Mouse (Mus musculus) urinary bladder, postnatal 36 days (tissue): ENCODE results near the gene Eef1a1.
"Not testable (repeated sequence)": the region's sequence is repeated elsewhere in the genome, so short reads cannot be mapped to it uniquely, and the experiment has no call there.

ENCODE experiments used
- DNase-seq, 2 experiments: peaks; one replicate each; pipeline ENCODE4 v3.0.0; 2022; ENCODE audit warnings: low spot score in 2 of 2, mixed read lengths in 1 of 2

The Eef1a1 gene

DNA sequence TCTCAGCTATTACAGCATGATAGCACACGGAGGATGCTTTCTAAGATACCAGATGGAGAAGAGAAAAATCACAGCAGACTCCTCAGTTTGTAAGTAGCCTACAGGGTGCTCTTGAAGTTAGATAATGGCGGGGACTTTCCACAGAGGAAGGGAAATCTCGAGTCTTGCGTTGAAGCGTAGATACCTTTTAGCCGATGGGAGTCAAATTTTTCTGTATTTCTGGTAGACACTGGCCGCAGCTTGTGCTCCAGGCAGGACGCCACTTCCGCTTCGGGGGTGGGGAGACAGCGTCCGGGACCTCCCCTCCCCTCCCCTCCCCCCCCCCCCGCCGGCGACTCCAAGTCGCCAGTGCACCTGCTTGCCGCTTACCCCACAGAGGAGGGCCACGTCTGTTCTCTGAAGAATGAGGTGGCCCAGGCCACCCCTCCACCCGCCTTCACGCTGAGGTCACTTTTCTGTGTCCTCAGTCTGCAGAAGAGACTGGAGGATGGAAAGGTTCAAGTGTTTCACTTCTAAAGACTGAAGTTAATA, at the start of gene Eef1a1:
Gene Eef1a1, minus strand, starts transcription at position 262 of the 531 bp plus-strand sequence.
- peak; percentile 59 to 63 for DNase-seq

GRCm38 (mm10) chr9:78538421-78538820, 49.5 kb upstream of the Eef1a1 start:
- no peak for DNase-seq

DNA sequence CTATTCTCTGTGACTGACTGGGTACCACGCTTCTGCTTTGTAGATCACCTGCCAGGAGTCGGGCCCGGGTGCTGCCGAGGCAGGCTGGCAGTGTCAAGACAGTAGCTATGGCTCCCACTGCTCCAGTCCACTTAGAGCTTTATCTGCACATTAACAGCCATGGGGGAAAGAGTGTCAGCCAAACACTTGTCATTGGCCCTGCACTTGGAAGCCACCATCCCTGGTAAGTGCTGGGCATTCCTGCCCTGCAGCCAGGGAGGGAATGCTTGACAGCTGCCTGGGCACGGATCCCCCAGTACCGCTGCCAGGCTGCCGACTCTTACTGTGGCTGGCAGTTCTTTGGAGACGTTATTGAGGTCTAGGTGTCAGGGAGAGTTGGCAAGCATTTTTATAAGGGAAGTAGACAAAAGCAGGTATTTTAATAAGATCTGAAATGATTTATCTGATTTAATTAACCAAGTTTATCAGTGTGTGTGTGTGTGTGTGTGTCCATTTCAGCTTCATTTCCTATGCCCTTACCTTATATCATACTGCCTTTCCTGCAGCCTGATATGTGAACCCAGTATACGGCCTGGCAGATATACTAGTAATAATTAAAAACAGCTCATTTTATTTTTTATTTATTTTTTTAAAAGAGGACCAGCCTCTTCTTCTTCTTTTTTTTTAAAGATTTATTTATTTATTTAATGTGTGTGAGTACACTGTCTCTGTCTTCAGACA, 48.4 kb upstream of the Eef1a1 start:
- no peak for DNase-seq

DNA sequence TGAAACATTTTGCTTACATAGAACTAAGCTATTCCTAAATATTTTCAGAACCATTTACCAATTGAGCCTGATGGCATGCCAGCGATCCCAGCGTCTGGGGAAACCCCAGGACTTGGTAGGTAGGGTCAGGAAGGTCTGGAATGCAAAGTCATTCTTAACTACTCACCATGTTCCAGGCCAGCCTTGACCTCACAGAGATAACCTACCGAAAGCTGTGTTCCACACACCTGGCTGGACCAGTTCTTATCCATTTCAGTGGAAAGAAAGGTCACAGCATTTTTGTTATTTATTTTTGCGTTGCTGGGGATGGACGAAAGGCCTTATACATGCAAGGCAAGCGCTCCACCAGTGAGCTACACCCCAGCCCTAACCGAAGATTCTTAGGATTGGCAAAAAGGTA, 45.7 kb upstream of the Eef1a1 start:
- DNase-seq: no peak

- peak; percentile 65 to 77 for DNase-seq
Observed at GRCm38 (mm10) chr9:78533296-78533935, 44.5 kb upstream of the Eef1a1 start.

- no peak for DNase-seq
Observed at GRCm38 (mm10) chr9:78532341-78532819, 43.4 kb upstream of the Eef1a1 start.

DNA sequence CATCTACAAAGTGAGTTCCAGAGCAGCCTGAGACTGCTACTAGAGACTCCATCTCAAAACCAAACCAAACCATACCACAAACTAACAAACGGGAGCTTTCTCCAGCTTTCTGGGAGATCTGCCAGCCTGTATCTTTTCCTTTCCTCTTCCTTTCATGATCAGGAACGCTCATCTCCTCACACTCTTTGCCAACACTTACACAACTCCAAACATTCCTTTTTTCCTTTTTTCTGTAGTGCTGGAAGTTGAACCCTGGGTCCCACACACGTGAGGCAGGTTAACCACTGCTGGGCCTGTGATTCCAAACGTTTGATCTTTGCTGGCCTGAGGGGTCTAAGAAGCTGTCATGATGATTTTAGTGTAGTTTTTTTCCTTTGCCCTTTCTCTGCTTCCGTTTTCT, 42.9 kb upstream of the Eef1a1 start:
- DNase-seq: no peak

DNA sequence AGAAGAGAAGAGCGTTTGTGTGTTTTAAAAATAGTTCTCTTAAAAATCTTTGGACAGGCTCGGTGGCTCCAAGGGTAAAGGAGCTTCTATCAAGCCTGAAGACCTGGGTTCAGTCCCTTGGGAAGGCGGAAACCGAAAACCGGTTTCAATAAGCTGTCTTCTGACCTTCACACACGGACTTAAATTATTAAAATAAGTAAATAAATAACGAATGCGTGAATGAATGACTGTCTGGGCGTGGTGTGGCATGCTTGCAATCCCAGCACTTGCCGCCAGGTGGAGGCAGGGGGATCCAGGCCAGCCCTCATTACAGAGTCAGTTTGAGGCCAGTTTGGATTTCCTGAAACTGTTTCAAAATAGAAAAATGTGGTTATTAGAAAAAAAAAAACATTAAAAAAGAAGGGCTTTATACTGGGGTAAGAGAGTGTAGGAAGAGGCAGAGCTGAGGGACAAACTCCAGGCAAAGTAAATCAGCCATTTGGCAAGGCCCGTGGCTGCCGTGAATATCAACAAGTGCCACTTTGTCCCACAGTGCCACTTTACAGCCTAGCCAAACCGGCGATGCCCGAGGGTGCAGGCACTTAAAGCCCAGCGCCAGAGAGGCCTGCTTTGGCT, 38.9 kb upstream of the Eef1a1 start:
- peak; percentile 78 to 85 for DNase-seq

DNA sequence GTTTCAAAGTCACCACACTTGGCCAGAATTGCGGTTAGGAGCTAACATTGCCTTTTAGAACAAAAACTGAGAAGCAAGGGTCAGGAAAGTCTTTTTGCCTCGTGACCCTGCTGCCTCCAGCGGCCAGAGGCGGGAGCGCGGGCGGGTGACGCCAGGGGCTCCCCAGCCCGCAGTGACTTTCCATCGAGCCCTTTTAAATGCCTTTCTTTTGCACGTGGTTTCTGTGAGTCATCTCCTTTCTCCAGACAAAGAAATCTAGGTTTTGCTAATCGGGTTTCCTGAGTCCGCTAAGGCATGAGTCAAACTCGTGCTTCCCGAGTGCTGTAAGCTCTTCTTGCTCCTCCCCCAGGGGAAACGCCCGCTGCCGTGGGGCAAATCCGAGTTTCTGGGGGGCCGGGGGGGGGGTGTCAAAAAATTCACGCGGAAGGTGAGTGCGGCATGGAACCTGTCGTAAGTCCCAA, 38.4 kb upstream of the Eef1a1 start:
- peak; percentile 73 to 84 for DNase-seq

DNA sequence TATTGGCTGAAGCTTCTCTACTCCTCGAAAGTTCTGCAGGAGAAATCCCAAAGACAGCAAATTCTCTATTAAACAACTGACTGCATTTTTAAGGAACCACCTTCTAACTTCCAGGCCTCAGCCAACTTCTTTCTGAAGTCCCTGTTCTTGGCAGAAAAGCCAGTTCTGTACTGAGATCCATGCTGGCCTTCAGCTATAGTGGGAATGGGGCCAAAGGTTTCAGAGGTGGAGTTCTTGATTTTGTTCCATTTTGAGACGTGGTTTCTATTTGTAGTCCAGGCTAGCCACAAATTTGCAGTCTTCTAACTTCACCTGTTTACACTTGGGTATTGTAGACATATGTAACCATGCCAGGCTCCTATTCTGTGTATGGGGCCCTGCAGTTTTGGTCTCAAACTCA, 37.3 kb upstream of the Eef1a1 start:
- no peak for DNase-seq

DNA sequence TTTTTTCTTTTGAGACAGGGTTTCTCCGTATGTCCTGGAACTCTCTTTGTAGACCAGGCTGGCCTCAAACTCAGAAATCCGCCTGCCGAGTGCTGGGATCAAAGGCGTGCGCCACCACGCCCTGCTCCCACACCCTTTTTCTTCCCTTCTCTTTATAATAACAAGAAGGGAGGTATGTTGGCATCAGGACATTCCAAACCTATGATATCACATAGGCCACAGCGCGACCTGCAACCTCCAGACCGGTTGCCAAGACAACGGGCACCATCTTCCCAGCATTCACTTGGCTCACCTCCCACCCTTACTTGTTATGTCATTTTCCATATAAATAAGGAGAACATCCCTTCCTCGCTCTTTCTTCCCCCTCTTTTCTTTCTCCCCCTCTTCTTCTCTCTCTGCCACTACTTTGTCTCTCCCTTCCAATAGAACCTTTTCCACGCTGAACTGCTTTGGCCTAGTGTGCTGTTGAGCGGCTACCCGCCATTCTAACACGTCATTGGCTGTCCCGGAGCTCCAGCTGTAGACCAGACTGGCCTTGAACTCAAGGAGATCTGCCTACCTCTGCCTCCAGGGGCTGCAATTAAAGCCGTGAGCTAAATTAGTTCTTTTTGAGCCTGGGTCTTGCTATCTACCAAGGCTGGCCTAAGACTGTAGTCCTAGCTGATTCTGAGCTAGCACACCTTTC, 36.6 kb upstream of the Eef1a1 start:
- DNase-seq: no peak

DNA sequence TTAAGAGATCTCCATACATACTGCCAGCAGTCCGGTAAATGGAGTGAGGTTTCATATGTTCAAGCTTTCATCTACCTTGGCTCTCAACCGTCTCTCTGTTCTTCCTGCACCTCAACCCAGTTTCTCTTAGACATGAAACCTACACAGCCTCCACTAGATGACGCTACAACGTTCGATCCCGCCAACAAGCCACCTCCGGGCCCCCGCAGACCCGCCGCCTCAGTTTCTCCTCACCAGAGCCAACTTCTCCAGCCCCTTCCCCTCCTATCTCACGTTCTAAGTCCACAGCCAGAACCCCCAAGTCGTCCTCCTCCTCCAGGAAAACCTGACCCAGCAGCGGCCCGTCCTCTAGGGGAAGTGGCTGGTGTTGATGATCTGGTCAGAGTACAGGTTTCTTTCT, 32.7 kb upstream of the Eef1a1 start:
- no peak for DNase-seq

GRCm38 (mm10) chr9:78520780-78521601, 32.0 kb upstream of the Eef1a1 start:
- DNase-seq: peak; percentile 35 to 54

GRCm38 (mm10) chr9:78520127-78520779, 31.3 kb upstream of the Eef1a1 start:
- no peak for DNase-seq

DNA sequence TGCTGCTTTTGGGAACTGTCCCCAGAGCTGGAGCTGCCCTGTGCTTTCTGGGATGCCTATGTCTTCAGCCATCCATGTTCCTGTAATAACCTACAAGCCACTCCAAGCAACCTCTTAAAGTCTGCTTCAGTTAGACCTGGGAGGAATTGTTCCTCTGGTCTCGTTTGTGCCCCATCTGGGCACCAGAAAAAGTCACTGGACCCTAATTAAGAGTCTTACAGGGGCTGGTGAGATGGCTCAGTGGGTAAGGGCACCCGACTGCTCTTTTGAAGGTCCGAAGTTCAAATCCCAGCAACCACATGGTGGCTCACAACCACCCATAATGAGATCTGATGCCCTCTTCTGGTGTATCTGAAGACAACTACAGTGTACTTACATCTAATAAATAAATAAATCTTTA, 28.3 kb upstream of the Eef1a1 start:
- DNase-seq: not testable (repeated sequence)

- DNase-seq: no peak
Observed at GRCm38 (mm10) chr9:78516125-78516524, 27.2 kb upstream of the Eef1a1 start.

DNA sequence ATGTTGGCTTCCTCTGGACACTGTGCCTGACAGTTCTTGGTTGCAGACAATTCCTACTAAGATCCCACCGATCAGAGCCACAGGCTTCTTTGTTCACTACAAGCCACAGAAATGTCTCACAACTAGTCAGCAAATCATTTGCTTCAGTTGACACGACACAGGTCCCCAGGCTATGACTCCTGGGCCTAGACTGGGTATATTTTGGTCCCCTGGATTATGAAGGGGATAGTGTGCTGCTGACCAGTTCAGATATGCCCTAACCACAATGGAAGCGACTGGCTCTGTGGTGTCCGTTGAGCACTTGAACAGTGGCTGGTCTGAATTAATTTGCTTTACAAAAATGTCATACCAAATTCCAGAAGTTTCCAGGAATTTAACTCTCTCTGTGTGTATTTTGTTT, 25.7 kb upstream of the Eef1a1 start:
- no peak for DNase-seq

- peak in 1 of 2 experiments; percentile 31 for DNase-seq
Observed at GRCm38 (mm10) chr9:78513776-78514500, 25.0 kb upstream of the Eef1a1 start.

DNA sequence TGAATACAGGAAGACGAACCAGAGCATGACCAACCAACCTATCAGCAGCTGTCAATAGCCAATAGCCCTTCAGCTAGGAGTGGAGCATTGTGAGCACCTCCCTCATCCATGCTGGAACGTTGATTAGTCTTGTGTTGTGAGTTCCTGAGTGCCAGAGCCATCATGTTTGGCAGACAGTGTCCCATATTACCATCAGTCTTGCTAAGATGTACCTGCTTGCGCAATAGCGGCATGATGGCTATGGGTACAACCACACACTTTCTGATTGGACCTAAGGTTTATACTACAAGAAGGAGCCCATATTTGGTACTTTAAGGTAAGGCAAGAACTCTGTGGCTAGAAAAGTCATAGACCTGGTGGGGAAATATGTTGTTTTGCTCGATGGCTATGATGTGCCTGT, 22.8 kb upstream of the Eef1a1 start:
- no peak for DNase-seq
